Mouse (Mus musculus) cerebellum, adult 2 months (tissue): ENCODE measurements at regions not wholly inside any gene's neighbourhood (a gene's known extent, or its start where the extent isn't known, plus 50 kb on each side); places are given as distances from the start of the nearest gene placed in this dataset.

Experiments
- DNase-seq, 2 experiments: peaks; one replicate each; pipeline ENCODE4 v3.0.0; 2021
- H3K27ac ChIP-seq: fragments of 200-500 bp; 2 replicates; pipeline ENCODE4 v1.5.1; 2012; ENCODE audit warnings: low read length, control low read depth, inconsistent platforms; ENCODE audit not compliant: insufficient read depth
- H3K27me3 ChIP-seq: fragments of 200-500 bp; 2 replicates; pipeline ENCODE4 v1.6.1; 2012; ENCODE audit warnings: inconsistent platforms, mild to moderate bottlenecking, low read length, moderate library complexity; ENCODE audit not compliant: control insufficient read depth, insufficient read depth
- H3K4me1 ChIP-seq: fragments of 200-500 bp; 2 replicates; pipeline ENCODE4 v1.6.1; 2011; ENCODE audit warnings: low read length; ENCODE audit not compliant: control insufficient read depth, insufficient read depth
- H3K4me3 ChIP-seq: fragments of 200-500 bp; replicated peaks from 2 replicates; pipeline ENCODE3; 2011; ENCODE audit warnings: mild to moderate bottlenecking, low read depth, low read length, control low read depth; ENCODE audit not compliant: insufficient read depth
- CTCF ChIP-seq: fragments of 200-500 bp; IDR thresholded peaks from 2 replicates; pipeline ENCODE4 v1.5.1; 2011; ENCODE audit warnings: low read depth, mild to moderate bottlenecking, control low read depth, low read length, moderate library complexity, borderline replicate concordance; ENCODE audit not compliant: insufficient read depth
- POLR2A ChIP-seq: fragments of 200-500 bp; IDR thresholded peaks from 2 replicates; pipeline ENCODE4 v1.6.1; 2011; ENCODE audit warnings: low read length, control low read depth, borderline replicate concordance; ENCODE audit not compliant: insufficient read depth
- WGBS: fragments of 180-500 bp; shearing (Covaris S2); methylation state at CpG from one replicate; pipeline ENCODE4 v1.1.7; 2018; 5-methylcytosine and 5-hydroxymethylcytosine counted together

DNA sequence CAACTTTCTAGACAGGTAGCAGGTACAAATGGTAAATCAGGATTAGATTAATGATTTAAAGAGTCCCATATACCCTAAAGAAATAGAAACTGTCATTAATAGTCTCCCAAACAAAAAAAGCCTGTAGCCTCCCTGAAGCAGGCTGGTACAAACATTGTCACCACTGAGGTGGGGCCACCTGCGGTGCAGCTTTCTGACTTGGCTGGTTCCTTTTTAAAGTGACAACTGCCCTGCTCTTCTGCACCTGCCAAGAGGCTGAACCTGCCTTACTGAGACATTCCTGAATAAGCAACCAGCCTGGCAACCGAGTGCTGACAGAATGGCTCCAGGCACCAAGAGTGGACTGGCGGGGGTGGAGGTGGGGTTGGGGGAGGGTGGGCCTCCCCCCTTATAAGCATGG lies 687.0 kb upstream of the Vrk2 start:
- TF ChIP-seq POLR2A (no peak), CTCF (no peak)

DNA sequence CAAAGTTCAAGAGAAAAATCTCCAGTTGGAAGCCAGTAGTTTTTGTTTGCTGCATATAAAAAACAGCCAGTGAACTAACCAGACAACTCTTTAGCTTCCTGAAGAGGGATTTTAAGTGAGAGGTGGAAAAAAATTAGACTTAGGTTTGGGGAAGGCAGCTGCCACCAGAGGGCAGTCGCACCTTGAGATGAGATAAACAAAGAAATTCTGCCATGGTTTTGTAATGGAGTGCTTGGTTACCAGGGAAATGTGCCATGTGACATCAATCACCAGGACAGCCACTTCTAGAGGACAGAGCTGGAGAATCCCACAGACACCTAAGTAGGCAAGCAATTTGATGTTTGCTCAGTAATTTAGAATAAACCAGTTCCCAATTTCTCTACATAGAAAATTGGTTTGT lies 670.5 kb upstream of the Vrk2 start:
- Histone ChIP-seq H3K4me3 (no peak overlapping the region), H3K27me3 (no peaks in the 10 kb centered on the region), H3K4me1 (no peaks in the 10 kb centered on the region), H3K27ac (no peak overlapping the region)
- 2% methylated on average over 1 of the region's 1 CpGs for WGBS
- peak; percentile 19 to 25 for DNase-seq
- TF ChIP-seq CTCF, result peak; percentile 38; the same call in 1 of the 2 replicates
- TF ChIP-seq POLR2A, result no peak

More for the DNA sequence above, 687.0 kb upstream of the Vrk2 start:
- WGBS, result 35% methylated on average over 3 of the region's 3 CpGs
- Histone ChIP-seq H3K4me3 (no peak overlapping the region), H3K4me1 (no peaks in the 10 kb centered on the region), H3K27ac (no peak overlapping the region), H3K27me3 (no peaks in the 10 kb centered on the region)
- peak; percentile 8 to 10 for DNase-seq

DNA sequence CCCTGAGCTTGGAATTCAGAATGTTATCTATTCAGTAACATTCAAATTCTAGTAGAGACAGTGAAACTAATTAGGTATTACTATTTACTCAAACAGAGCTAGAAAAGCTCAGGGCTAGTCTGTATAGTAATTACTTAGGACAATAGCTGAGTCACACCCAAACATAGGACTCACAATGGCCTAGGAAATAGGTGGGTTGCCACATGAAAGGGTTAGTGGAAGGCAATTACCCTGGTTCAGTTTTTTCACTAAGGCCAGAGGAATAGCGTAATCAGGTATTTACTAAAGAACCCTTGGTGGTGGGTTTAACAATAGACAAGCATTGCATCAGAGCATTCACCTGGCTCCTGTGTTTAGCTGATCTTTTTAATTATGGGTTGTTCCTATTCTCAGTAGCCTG lies 664.7 kb upstream of the Vrk2 start:
- H3K27me3 ChIP-seq, result no peaks in the 10 kb centered on the region
- TF ChIP-seq POLR2A (no peak), CTCF (no peak)
- H3K27ac ChIP-seq, result no peak overlapping the region
- H3K4me1 ChIP-seq, result no peaks in the 10 kb centered on the region
- WGBS, result 93% methylated on average over 1 of the region's 1 CpGs
- no peak overlapping the region for H3K4me3 ChIP-seq
- no peak for DNase-seq

DNA sequence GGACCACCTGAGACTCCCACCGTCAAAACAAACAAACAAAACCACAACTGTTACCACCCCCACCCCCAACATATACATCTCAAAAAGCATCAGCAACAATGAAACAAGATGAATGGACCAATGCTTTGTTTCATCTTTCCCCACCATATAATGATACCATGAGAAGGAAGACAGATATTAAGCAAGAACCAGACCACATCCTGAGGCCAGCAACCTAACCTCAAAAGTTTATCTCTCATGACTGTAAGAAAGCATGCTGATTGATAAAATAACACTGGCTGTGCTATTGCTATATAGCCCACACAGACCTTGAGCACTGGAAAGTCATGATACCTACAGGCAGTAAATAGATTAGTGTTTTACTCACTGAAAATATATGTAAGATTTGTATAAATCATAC lies 642.1 kb upstream of the Vrk2 start:
- TF ChIP-seq CTCF (no peak), POLR2A (no peak)
- DNase-seq, result no peak
- 92% methylated on average over 1 of the region's 1 CpGs for WGBS
- H3K27ac ChIP-seq, result no peak overlapping the region
- no peaks in the 10 kb centered on the region for H3K27me3 ChIP-seq
- H3K4me3 ChIP-seq, result no peak overlapping the region
- H3K4me1 ChIP-seq, result no peaks in the 10 kb centered on the region

DNA sequence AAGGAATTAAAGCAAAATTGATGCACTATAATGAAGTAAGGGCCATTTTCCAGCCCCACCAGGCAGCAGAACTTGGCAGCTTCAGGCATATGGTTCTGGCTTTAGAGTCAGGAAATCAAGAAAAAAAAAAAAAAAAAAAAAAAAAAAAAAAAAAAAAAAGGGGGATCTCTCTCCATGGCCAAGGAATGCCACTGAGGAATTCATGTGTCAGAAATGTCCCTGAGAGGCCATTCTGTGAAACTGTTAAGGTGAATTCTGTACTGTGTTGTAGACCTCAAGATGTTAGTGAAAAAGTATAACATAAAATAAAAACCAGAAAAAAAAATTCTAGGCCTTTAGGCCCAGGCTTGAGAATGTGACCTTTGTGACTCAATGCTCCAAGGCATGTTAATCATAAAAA lies 632.7 kb upstream of the Vrk2 start:
- no peak for TF ChIP-seq CTCF
- TF ChIP-seq POLR2A, result no peak
- Histone ChIP-seq H3K27ac (no peak overlapping the region), H3K4me1 (no peaks in the 10 kb centered on the region), H3K4me3 (no peak overlapping the region), H3K27me3 (no peaks in the 10 kb centered on the region)
- DNase-seq, result no peak

DNA sequence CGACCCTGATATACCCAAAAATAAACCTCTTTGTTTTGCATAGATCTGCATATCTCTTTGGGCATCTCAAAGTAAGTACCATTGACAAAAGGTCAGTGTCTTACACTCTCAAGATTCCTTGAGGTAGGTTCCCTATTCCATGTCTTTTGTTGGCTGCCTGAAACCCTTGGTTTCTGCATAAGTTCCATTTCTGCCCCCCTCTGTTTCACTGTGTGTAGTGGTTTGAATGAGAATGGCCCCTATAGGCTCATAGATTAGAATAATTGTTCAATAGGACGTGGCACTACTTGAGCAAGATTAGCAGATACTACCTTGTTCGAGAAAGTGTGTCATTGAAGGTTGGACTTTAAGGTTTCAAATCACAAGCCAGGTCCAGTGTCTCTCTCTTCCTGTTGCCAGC lies 628.6 kb upstream of the Vrk2 start:
- TF ChIP-seq CTCF (no peak), POLR2A (no peak)
- H3K4me1 ChIP-seq, result no peaks in the 10 kb centered on the region
- WGBS, result 66% methylated on average over 3 of the region's 3 CpGs
- H3K27me3 ChIP-seq, result no peaks in the 10 kb centered on the region
- H3K27ac ChIP-seq, result no peak overlapping the region
- DNase-seq, result no peak
- H3K4me3 ChIP-seq, result no peak overlapping the region

DNA sequence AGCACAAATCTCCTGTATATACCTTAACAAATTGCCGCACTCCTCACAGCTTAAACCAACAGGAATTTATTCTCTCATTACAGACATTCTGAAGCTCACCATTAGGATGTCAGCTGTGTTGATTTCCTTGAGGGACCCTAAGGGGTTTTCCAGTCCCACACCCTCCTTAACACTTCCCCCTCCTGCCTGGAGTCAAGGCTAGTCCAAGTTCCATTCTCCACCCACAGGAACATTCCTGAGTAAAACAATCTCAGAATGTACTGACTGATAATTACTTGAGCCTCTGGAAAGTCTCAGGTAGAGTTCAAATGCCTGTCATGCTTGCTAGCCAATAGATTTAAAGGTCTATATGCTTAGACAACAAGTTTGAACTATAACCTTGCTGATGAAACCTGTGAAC lies 628.2 kb upstream of the Vrk2 start:
- Histone ChIP-seq H3K27ac (no peak overlapping the region), H3K27me3 (no peaks in the 10 kb centered on the region), H3K4me3 (no peak overlapping the region), H3K4me1 (no peaks in the 10 kb centered on the region)
- TF ChIP-seq POLR2A (no peak), CTCF (no peak)
- no peak for DNase-seq
- WGBS, result 76% methylated on average over 1 of the region's 1 CpGs

DNA sequence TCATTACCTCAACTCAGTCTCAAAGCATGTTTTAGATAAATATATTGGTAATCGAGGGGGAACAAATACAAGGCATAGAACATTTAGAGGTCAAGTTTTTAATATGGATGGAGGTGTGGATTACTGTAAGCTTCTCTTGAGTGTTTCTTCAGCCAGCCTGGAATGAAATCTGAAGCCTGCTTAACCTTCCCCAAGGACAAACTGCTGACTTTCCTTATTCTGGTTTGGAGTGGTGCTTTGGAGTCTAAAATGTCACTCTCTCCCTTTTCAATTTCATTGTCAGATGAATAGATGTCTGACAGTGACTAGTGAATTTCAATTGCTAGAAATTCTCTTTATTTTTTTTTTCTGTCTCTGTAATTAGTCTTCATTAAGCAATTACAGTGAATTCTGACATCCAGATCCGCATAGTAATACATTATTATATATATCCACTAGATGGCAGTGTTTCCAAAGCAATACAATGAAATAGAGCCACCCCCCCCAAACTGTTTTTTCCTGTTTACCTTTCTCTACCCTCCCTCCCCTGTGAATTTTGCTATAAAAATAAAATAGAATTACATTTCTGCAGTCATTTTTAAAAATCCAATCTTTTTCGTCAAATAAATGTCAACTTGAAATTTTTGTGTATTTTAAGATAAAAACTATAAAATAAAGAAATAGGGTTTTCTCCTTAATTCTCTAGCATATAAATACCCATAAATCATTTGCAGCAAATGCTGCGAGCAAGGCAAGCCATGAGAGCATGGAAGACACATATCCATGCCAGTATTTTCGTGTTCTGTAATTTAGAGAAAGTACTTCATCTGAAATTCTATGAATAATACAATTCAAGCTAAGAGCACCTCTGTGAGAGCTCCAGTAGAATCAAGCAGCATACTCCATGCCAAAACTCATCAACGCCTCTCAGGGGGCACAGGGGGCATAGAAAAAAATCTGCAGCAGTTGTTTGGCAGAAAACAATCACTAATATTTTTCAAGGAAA lies 626.2 kb upstream of the Vrk2 start:
- whole genome bisulfite sequencing, result 31% methylated on average over 6 of the region's 6 CpGs

More for the DNA sequence above, 626.2 kb upstream of the Vrk2 start:
- no peaks in the 10 kb centered on the region for H3K27me3 ChIP-seq
- no peak overlapping the region for H3K27ac ChIP-seq
- peak in 1 of 2 experiments; percentile 2 for DNase-seq
- no peak for TF ChIP-seq POLR2A
- TF ChIP-seq CTCF, result no peak
- H3K4me3 ChIP-seq, result no peak overlapping the region
- H3K4me1 ChIP-seq, result no peaks in the 10 kb centered on the region
